Mouse (Mus musculus) cerebellum, adult 11 months (tissue): ENCODE measurements around the gene Tmem44.

Experiments used
- DNase-seq: peaks from one replicate; pipeline ENCODE4 v3.0.0; 2022

Tmem44 gene

GRCm38 (mm10) chr16:30552621-30553338 is 2.1 kb upstream of the Tmem44 start:
- DNase-seq: peak; percentile 26

- DNase-seq: peak; percentile 67
Measured at GRCm38 (mm10) chr16:30549966-30550747, 485 bp downstream of the Tmem44 start.

GRCm38 (mm10) chr16:30549516-30549915 is 1.1 kb downstream of the Tmem44 start:
- DNase-seq: no peak

GRCm38 (mm10) chr16:30548291-30548690 is 2.4 kb downstream of the Tmem44 start:
- no peak for DNase-seq

GRCm38 (mm10) chr16:30544693-30545092 is 5.9 kb downstream of the Tmem44 start:
- no peak for DNase-seq

- DNase-seq: no peak
Measured at GRCm38 (mm10) chr16:30543386-30543785, 7.3 kb downstream of the Tmem44 start.

GRCm38 (mm10) chr16:30542826-30543225 is 7.8 kb downstream of the Tmem44 start:
- DNase-seq: no peak

GRCm38 (mm10) chr16:30540107-30541001 is 10.3 kb downstream of the Tmem44 start:
- DNase-seq: no peak

- no peak for DNase-seq
Measured at GRCm38 (mm10) chr16:30539433-30539832, 11.2 kb downstream of the Tmem44 start.

GRCm38 (mm10) chr16:30535075-30535474 is 15.6 kb downstream of the Tmem44 start:
- DNase-seq: no peak

- DNase-seq: no peak
Measured at GRCm38 (mm10) chr16:30533592-30533991, 17.1 kb downstream of the Tmem44 start.

GRCm38 (mm10) chr16:30532929-30533328 is 17.7 kb downstream of the Tmem44 start:
- DNase-seq: no peak

- no peak for DNase-seq
Measured at GRCm38 (mm10) chr16:30531761-30532406, 18.8 kb downstream of the Tmem44 start.

GRCm38 (mm10) chr16:30530815-30531214 is 19.8 kb downstream of the Tmem44 start:
- DNase-seq: no peak

- no peak for DNase-seq
Measured at GRCm38 (mm10) chr16:30528386-30528785, 22.3 kb downstream of the Tmem44 start.

GRCm38 (mm10) chr16:30527889-30528288 is 22.8 kb downstream of the Tmem44 start:
- DNase-seq: no peak

- DNase-seq: no peak
Measured at GRCm38 (mm10) chr16:30525756-30526155, 24.9 kb downstream of the Tmem44 start.

GRCm38 (mm10) chr16:30524481-30524880 is 26.2 kb downstream of the Tmem44 start:
- no peak for DNase-seq

GRCm38 (mm10) chr16:30522253-30522940 is 28.2 kb downstream of the Tmem44 start:
- no peak for DNase-seq

- no peak for DNase-seq
Measured at GRCm38 (mm10) chr16:30521147-30521546, 29.5 kb downstream of the Tmem44 start.

- peak; percentile 44 for DNase-seq
Measured at GRCm38 (mm10) chr16:30520361-30520823, 30.2 kb downstream of the Tmem44 start.

- DNase-seq: no peak
Measured at GRCm38 (mm10) chr16:30518635-30519034, 32.0 kb downstream of the Tmem44 start.
